Mouse (Mus musculus) heart, adult 8-10 months (tissue): ENCODE data around the gene Tes. TPM values are rescaled to one million over a fixed set of nuclear protein-coding genes. Genes with fewer than 3 reads are reported as not detected.
"Not testable (repeated sequence)": the region's sequence is repeated elsewhere in the genome, so short reads cannot be mapped to it uniquely, and the experiment has no call there.

Experiments used
- DNase-seq: peaks from one replicate; pipeline ENCODE4 v3.0.0; 2022; ENCODE audit warnings: low spot score
- total RNA-seq, 4 experiments: library from RNA; stranded (reverse); gene quantifications; 2 replicates each; pipeline ENCODE4 v1.2.4; 2022

The Tes gene
- 1 to 10 TPM; 2.2 to 3.0 (median 2.6) TPM for total RNA-seq

DNA sequence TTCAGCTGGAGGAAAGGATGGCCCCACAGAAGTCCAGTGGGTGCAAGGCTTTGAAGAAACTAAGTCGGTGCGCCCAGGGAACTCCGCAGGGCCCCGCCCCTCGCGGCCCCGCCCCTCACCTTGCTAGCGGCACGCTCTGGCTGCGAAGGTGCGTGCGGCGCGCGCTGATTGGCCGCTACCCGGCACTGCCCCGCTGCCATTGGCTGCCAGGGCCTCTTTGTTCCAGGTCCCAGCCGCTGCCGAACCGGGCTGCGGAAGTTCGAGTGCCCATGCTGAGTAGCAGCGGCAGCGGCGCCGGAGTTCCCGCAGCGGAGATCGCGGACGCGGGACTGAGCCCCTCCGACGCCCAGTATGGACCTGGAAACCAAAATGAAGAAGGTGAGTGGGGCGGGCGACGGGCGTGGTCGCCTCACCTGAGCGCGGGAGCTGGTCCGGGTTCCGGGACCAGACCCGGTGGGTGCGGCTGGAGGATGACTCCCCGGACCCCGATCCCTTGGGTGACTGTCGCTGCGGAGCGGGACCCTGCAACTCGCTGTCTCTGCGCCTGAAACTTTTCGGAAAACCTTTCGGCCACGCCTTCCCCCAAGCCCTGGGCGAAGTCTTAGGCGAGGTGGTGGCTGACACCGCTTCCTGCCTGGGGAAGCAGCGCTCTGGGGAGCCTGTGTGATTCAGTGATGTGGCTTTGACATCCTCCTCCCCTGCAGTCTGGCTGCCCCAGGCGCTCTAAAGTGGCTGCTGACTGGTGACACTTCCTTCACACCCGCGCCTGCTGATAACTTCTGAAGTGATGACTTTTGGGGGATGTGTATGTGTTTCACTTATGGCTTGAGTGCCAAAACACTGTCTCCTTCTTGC, at the start of gene Tes:
Gene Tes (plus strand): TSS at position 214 of the 855 bp plus-strand sequence.
- DNase-seq: peak; percentile 56

DNA sequence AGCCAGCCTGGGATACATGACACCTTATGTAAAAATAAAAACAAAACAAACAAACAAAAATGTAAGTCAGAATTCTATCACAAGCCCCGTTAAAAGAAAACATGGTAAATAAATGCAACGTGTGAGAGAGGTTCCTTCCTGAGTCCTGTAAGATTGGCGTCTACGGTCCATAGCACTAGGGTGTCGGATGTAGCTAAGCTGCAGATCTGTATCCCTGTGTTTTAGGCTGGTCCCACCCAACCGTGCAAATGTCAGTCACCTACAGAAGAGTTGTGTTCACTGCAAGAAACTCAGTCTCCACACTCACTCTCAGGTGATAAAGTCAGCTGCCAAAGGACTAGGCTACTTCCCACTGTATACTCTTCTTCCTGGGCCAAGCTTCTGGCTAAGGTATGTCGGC, 39.1 kb upstream of the Tes start:
- no peak for DNase-seq

DNA sequence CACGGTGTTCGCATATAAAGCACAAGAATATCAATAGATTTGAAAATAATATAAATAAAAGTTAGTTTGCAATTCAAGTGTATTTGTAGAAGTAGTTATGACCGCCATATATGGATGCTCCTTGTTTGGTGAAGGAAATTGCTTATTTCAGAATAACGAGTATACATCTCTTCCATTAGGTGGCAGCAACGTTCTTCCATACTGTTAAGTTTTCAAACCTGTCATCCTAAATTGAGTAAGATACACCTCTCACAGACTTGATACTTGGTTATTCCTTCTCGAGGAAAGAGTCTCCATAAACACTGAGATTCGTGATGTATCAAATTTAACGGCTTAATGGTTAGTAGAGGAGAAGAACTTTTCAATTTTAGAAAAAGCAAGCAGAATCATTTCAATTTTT, 37.4 kb upstream of the Tes start:
- DNase-seq: peak; percentile 50

DNA sequence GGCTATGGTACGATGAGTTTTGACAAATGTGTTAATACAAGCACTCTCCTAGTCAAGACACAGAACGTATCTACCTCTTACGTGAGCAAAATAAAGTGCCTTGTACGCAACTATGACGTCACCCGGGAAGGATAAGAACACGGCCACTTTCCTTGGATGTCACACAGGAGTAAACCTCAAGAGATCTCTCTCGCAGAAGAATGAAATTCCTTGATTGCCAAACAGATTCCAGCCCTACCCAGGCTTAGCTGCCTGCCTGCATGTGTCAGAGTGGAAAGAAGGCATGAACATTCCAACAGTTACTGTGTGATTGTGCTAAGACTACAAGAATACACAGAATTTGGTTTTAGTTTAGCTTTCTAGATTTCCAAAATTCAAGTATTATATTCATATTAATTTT, 36.1 kb upstream of the Tes start:
- no peak for DNase-seq

DNA sequence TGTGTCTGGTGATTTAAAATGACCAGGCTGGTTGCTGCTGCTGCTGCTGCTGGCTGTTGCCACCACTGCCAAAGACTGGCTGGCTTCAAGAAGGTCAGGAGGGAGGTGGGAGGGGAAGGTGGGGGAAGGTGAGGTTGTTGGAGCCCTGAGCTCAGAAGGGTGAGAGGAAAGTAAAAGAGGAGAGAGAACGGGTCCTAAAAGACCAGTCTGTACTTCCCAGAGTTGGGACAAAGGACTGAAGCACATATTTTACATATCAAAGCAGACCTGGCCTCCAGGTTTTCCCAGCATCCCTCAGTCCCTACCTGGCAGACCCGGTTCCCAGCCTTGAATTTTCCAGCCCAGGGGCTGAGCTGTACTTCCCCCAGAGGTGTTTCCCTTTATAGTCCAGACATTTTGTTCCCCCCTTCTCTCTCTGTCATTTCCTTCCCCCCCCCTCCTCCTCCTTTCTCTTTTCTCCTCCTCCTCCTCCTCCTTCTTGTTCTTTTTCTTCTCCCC, 32.7 kb upstream of the Tes start:
- no peak for DNase-seq

DNA sequence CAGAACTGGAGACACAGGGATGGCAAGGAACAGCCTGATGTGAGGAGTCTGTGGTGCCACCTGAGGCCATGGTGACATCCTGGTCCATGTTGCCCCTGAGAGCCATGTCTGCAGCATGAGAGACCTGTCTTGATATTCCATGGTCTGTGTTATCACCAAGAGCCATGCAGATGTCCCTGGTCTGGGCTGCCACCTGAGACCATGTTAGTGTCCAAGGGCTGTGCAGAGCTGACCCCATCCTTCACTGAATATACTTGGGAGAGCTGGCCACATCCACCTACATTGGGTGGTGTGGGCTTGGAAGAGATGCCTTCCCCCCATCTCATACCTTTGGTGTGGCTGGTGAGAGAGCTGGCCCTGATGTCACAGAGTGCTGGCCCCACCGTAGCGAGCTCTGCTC, 30.9 kb upstream of the Tes start:
- no peak for DNase-seq

DNA sequence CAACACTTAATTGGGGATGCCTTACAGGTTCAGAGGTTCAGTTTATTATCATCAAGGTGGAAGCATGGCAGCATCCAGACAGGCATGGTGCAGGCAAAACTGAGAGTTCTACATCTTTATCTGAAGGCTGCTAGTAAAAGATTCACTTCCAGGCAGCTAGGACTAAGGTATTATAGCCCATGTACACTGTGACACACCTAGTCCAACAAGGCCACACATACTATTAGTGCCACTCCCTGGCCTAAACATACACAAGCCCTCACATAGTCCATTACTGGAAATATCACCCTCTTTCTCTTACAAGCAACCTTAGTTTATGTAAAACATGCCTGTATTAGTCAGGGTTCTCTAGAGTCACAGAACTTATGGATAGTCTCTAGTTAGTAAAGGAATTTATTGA, 29.7 kb upstream of the Tes start:
- no peak for DNase-seq

DNA sequence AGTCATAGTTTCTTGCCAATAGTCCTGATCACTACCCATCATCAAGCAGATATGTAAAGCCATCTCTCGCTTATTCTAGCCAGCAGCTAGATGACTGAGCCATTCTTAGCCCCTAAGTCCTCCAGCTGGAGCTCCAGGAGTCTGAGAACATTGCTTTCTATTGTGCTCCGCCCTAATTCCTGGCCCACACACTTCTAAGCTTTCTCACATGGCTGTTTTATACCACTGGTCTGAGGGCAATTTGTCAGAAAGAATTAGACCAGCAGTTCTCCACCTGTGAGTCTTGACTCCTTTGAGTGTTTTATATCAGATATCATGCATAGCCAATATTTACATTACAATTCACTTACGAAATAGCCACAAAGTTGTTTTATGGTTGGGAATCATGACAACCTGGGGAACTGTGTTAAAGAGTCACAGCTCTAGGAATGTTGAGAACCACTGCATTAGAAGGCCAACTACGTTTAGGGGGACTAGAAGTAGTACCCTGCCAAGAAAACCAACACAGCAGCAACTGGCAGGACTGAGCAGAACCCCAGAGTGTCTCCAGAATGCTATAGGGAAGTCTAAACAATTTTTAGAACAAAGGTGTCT, 13.4 kb upstream of the Tes start:
- DNase-seq: no peak

DNA sequence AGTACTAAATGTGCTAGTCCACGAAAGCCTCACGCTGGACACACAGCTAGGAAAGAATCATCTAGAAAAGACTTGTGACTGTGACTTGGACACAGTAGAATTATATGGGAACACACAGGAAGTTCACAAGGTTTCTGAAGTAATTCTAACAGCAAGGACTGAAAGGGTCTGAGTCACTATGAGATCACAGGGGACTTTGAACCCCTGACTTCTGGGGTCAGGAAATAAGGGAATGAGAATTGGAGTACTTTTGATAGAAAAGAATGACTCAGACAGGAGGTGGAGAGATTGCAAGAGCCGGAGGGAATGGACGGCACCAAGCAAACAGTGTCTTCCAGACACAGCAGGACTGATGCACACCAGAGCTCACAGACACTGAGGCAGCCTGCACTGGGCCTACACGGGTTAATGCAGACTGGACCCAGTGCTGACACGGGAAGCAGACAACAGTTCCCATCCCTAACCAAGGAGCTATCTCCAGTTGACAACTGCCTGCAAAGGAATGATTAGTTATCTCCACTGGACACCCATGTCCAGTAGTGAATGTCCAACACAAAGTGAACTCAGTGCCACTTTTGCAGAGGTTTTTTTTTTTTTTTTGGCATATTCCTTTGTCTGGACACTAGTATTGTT, 11.8 kb upstream of the Tes start:
- DNase-seq: no peak

DNA sequence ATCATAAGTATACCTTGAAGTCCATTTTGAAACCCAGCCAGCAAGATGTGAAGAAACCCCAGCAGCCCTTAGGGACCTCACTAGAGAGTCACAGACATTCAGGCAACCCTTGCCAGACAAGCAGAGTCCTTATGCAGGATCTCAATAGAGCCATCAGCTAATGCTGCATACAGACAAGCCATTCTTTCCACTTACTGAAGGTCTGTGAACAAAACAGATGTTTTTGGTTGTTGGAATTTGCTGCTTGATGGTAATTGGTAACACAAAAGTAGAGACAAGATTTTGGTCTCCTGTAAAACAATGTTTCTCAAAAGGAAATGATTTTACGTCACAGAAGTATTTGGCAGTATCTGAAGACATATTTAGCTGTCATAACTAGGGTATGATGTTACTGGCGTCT, 10.2 kb upstream of the Tes start:
- no peak for DNase-seq

DNA sequence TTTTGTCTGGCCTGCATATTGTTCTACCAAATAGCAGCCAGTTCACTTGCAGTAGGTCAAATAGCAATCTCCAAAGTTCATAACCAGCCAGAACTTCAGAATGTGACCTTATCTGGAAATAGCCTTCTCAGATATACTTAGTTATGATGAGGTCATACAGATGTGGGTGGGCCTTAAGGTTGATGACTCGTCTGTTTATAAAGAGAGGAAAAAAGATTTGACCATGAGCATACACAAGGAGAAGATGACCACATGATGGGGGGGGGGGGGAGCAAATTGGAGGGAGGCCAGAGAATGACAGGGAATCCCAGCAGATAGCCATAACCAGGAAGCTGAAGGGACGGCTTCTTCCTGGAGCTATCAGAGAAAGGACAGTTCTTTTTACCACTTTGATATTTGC, 9.3 kb upstream of the Tes start:
- no peak for DNase-seq

DNA sequence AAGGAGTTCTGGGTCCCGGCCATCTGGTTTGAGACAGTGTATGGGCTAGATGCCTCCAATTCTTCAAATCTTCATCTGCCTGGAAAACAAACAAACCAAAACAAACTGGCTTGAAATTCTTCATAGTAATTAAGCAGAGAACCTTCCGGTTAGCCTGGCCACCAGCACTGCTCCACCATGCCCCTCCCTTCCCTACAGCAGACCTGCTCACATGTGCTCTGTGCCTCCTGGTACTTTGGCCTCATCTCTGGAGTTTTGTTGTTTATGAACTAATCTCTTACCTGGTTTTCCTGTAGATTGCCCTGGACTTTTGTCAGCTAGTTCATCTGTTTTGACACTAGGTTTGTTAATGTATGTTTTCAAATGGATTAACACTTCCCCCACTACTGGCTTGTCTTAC, 5.4 kb upstream of the Tes start:
- no peak for DNase-seq

DNA sequence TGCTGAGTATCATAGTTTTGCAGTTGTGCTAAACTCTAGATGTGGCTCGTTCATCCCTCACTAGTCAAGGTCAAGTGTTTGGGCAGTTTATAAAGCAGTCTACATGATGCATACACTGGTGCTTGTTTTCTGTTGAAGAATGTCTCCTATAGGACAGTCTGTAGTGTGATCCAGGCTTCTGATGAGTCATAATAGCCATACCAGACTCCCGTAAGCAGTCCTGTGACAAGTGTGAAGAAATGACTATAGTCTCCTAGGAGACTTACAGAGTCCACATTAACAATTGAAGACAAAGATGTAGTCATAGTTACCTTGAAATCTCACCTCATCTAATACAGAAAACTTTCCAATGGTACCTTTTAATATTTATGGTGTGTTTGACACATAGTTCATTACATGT, 4.8 kb upstream of the Tes start:
- no peak for DNase-seq

DNA sequence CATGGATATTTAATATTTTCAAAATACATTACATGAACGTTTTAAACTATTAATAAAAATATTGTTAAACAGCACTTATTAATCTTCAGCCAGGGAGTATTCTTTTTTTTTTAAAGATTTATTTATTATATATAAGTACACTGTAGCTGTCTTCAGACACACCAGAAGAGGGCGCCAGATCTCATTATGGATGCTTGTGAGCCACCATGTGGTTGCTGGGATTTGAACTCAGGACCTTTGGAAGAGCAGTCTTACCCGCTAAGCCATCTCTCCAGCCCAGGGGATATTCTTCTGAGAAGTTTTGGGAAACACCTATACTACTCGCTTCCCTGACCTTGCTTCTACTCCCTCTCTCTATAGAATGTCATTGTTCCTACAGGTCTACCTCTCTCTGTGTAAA, 3.1 kb upstream of the Tes start:
- not testable (repeated sequence) for DNase-seq

DNA sequence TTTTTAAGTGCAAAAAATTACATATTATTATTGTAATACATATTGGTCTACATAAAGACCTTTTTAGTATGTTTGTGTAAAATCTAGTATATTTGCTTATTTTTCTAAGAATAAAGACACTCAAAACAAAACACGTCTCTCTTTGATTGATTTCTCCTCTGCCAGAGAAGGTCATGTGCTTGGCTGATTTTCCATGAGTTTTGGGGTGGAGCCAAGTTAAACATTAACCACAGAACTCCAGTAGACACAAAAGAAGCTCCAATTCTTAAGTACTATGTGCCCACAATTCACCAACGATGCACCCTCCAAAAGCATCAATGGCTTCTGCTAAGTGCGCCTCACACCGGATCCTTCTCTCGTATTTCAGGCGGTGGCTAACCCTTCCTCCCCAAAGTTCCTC, 2.6 kb upstream of the Tes start:
- no peak for DNase-seq

DNA sequence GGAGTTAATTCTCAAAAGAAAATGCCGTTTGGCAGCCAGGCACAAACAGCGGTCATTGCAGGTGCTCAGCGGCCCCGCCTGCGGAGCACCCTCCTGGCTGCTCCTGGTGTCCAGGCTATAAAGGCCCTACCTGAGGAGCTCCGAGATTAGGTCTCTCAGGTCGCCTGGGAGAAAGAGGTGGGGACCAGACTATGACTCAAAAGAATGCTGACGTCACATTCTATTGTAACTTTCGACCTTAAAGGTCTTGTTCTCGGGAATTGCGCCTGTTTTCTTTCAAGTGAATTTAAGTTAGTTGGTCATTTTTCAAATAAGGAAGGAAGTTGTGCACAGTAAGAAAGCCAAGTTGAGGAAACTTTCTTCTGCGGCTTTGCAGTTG, 831 bp downstream of the Tes start:
- no peak for DNase-seq

DNA sequence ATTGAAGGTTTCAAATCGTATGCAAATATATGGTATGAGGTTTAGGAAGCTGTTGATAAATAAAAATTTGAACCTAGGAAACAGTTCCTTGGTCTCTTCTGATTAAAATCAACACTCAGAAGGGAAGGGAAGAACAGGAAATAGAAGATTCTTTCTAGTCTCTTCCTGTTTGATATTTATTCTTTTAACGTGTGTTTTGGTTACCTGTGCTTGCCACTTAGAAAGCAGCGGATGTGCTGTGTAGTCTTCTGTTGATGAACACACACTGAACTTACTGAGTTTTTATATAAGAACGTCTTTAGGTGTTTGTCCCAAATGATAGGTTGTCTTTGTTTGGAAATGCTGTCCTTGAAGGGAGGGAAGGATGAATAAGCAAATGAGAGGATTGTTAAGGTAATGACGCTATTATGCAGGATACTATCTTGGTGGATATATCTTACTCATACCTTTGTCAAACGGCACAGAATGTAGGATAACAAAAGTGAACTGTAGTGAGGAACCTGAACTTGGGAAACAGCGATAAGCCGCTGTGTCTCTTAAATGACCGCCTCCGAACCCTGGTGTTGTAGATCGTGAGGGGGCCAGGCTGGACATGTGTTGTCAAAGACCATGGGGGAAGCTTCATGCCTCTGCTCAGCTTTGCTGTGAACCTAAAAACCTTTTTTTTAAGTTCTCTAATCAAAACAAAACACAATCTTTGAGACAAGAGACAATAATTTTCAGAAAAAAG, 1.4 kb downstream of the Tes start:
- DNase-seq: no peak

DNA sequence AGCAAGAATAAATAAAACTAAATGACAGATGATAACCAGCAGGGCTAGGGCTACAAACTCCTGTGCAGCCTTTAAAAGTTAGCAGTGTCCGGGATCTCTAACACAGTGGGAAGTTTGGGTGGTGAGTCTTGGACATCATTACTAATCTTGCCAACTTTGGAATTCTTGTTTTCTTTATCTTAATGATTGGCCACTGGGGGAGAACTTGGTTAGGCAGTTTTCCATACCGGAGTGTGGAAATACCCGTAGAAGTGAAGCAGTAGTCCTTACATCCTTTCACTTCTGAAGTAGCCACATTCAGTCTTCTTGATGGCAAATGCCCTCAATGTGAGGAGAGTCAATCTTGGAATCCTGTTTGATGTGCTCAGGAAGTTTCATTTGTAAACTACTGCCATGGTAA, 7.0 kb downstream of the Tes start:
- DNase-seq: no peak

DNA sequence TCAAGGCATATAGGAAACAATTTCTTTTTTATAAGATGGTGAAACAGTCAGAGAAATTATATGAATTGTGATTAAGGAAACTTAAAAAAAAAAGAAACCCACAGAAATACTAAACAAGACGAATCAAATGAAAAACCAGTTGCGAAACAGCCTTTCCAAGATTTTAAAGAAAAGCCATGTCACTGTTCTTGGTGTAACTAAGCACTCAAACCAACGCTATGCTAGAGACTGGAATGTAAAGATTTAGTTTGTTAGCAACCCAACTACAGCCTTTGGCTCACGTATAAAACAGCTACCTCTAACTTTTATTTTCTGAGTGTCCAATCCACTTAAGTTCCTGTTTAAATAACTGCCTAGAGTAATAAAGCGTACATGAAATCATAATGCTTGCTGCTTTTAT, 7.4 kb downstream of the Tes start:
- DNase-seq: no peak

DNA sequence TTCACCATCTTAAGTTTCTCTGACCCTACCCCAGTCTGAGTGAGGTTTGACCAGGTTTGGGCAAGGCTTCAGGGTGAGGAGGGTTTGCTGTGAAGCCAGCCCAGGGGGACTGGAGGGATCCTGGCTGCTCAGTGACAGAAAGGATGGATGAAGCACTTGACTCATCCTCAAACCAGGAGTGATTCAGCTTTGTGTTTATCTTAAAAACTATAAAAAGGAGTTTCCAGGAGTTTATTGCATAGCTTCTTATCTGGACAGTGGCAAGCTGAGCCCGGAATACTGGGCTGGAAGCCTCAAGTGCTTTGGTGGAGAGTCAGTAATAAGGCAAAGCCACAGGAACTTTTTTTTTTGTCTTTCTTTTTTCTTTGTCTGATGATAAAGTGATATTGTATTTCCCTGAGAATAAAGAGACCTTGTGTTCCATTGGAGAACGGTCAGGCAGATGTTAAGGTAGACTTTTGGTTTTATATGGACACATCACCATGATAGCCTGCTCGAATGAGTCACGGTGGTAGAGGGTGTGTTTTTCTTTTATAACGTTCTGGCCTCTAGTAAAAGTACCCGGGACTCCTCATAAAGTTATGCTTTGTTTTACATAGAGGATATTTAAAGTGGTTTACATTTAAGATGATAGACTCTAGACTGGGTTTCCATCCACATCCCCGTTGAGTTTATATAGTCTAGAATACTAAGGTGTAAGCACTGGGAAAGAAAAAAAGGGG, 8.0 kb downstream of the Tes start:
- no peak for DNase-seq

DNA sequence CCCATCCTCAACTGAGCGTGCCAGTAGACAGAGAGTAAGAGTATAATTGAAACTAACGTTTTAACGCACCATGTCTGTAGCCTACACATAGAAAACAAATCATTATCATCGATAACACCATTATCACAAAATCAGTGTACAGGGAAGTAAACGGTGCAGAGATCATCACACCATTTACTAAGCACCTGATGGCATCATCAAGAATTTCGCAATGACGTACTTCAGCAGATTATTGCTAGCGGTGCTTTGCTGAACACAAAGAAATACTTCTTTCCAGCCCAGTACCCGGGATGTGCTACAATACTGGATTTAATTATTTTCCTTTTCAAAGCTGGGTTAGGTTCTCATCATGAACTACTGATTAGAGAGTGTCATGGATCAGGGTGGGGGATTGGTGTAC, 12.3 kb downstream of the Tes start:
- no peak for DNase-seq

DNA sequence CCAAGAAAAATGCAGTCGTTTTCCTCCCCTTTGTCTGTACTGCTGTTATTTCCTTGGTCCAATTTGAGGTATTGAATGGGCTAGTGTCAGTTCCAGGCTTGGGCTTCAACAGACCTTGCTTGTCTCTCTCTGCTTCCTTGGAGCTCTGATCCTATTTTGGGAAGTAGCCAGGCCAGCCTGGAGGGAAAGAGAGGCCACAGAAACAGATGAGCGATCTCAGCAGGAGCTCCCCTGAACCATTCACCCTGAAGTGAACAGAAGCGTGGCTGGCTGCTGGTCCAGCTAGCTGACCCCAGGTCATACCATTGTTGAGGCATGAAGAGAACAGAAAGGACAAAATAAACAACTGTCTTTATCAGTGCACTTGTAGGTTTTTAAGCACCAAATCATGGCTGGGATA, 12.8 kb downstream of the Tes start:
- DNase-seq: no peak
